Mouse (Mus musculus) C2C12 (cell line): ENCODE measurements around the gene Chac1. TPM values are rescaled to one million over a fixed set of nuclear protein-coding genes. Genes with fewer than 3 reads are reported as not detected.

Experiments used
- H3K27me3 ChIP-seq: one replicate; pipeline ENCODE4 v1.6.1; 2011; ENCODE audit not compliant: control insufficient read depth, insufficient read depth, insufficient read length
- H3K36me3 ChIP-seq: one replicate; pipeline ENCODE4 v1.6.1; 2011; ENCODE audit not compliant: control insufficient read depth, insufficient read depth
- H3K4me3 ChIP-seq: one replicate; pipeline ENCODE4 v1.5.1; 2011; ENCODE audit warnings: mild to moderate bottlenecking, control low read depth; ENCODE audit not compliant: poor library complexity, insufficient read depth, severe bottlenecking
- H3K79me2 ChIP-seq: one replicate; pipeline ENCODE4 v1.6.1; 2011; ENCODE audit not compliant: control insufficient read depth, insufficient read depth
- H3K79me3 ChIP-seq: one replicate; pipeline ENCODE4 v1.6.1; 2011; ENCODE audit warnings: low read depth, control low read depth
- H3ac ChIP-seq: one replicate; pipeline ENCODE3; 2011; ENCODE audit warnings: low read depth; ENCODE audit not compliant: control insufficient read depth, insufficient read length
- CEBPB ChIP-seq: IDR thresholded peaks from one replicate; pipeline ENCODE4 v1.6.1; 2011; ENCODE audit warnings: low read depth, mild to moderate bottlenecking, control low read depth, moderate library complexity
- CTCF ChIP-seq: IDR thresholded peaks from one replicate; pipeline ENCODE4 v1.5.1; 2011; ENCODE audit not compliant: control insufficient read depth, insufficient read depth, insufficient read length
- FOSL1 ChIP-seq: IDR thresholded peaks from one replicate; pipeline ENCODE4 v1.8.0; 2011; ENCODE audit warnings: mild to moderate bottlenecking, low read length; ENCODE audit not compliant: poor library complexity, insufficient read depth, severe bottlenecking
- MAX ChIP-seq: IDR thresholded peaks from one replicate; pipeline ENCODE4 v1.6.1; 2011; ENCODE audit warnings: mild to moderate bottlenecking, control low read depth
- MYOD1 ChIP-seq: IDR thresholded peaks from one replicate; pipeline ENCODE4 v1.6.1; 2011; ENCODE audit warnings: low read depth; ENCODE audit not compliant: control insufficient read depth, insufficient read length
- MYOG ChIP-seq: IDR thresholded peaks from one replicate; pipeline ENCODE4 v1.6.1; 2011; ENCODE audit not compliant: control insufficient read depth, insufficient read length; ENCODE audit errors: extremely low read depth
- USF1 ChIP-seq: IDR thresholded peaks from one replicate; pipeline ENCODE4 v1.6.1; 2011; ENCODE audit warnings: low read depth, mild to moderate bottlenecking, control low read depth, moderate library complexity
- long read RNA-seq, 2 experiments: library from polyadenylated mRNA; unstranded; transcript quantifications; one replicate each; pipeline ENCODE4 v2.0.0; 2019 to 2020
- polyA plus RNA-seq: library from polyadenylated mRNA; unstranded; fragments of >200 nt; fragmentation: generic; extraction: Trizol; gene quantifications from one replicate; pipeline ENCODE4 v1.2.1, GENCODE M21; 2012; ENCODE audit warnings: missing spikeins

Gene Chac1
- polyA plus RNA-seq: 60.7 TPM
- long read RNA-seq, experiment 1, transcript Chac1-201 (3 exons, 1,637 nt): major isoform, 43 of 45 reads
- long read RNA-seq, experiment 1, partial matches to known transcripts: 1 of 45 reads
- long read RNA-seq, experiment 1, other reads (novel, unspliced or antisense): 1 of 45 reads
- long read RNA-seq, experiment 2, transcript Chac1-201 (3 exons, 1,637 nt): major isoform, 16 of 17 reads
- long read RNA-seq, experiment 2, partial matches to known transcripts: 0 of 17 reads
- long read RNA-seq, experiment 2, other reads (novel, unspliced or antisense): 1 of 17 reads

DNA sequence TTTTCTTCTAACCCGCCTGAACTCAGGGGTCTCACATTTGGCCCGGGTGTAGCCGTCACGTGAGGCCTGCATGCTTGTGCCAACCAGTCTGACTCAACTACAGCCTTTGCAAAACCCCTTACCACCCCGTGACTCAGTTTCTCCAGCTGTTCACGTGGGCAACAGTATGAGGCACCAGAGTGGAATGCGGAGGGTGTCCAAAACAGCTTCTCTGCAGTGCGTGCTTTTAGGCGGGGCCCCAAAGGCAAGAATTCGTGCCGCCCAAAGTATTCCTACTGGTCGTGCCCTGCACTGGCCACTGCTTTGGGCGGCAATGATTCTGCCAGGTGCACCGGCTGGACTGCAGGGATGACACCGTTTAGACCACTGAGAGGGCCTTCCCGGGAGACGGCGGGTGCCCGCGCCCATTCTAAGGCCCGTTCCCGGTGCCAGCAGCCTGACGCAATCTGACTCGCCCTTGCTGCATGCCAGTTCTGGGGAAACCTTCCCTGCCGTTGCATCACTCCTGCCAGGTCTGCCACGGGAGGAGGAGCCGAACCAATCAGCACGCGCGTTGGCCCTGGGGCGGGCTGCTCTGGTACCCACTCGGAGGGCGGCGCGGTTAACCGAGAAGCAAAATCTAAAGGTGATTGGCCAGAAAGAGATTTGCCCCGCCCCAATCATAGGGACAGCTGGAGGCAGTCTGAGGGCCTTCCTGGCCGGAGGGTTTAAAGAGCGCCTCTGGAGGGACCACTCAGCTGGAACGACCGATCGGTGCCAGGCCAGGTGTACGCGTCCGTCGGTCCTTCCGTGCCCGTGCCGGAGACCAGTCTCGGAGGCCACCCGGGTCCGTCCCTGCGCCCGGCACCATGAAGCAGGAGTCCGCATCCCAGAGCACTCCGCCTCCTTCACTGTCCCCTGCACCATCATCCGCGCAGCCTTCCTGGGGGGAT lies at the start of gene Chac1:
Gene Chac1, plus strand, starts transcription at position 675 of the 932 bp plus-strand sequence.
- no peaks in the 10 kb centered on the region for H3K27me3 ChIP-seq
- H3K79me2 ChIP-seq: peaks cover 13% of the 10 kb centered on the region
- peak within 1 kb of the TSS; percentile 97 for H3ac ChIP-seq
- H3K4me3 ChIP-seq: peak within 1 kb of the TSS; percentile 76
- no peaks in the 10 kb centered on the region for H3K79me3 ChIP-seq
- H3K36me3 ChIP-seq: peaks cover 14% of the 10 kb centered on the region
- TF ChIP-seq FOSL1 (no peak), MYOD1 (peak; percentile 53), USF1 (peak; percentile 94), MAX (peak; percentile 55), CEBPB (peak; percentile 96), MYOG (no peak), CTCF (no peak)

DNA sequence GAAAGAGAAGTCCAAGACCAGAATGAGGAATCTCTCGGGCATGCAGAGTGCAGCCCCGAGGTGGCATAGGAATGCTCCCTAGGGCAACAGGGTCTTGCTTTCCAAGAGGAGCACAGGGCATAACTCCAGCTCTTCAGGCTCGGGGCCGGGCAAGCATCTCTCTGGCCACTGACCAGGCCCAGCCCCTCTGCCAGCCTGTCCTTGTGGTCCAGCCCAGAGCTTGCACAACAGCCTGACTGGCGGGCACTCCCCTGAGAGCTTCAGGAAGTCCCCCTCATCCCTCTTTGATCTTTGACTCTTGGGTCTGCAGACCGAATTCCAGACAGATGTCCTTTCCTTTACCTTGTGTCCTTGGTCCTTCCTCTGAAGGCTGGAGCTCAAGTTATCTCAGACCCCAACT lies 48.2 kb upstream of the Chac1 start:
- no peaks in the 10 kb centered on the region for H3K79me2 ChIP-seq
- H3K79me3 ChIP-seq: no peaks in the 10 kb centered on the region
- H3K4me3 ChIP-seq: no peak overlapping the region
- TF ChIP-seq CTCF (no peak), USF1 (no peak), FOSL1 (no peak)
- no peak overlapping the region for H3ac ChIP-seq
- H3K36me3 ChIP-seq: peaks cover 6% of the 10 kb centered on the region
- H3K27me3 ChIP-seq: no peaks in the 10 kb centered on the region

DNA sequence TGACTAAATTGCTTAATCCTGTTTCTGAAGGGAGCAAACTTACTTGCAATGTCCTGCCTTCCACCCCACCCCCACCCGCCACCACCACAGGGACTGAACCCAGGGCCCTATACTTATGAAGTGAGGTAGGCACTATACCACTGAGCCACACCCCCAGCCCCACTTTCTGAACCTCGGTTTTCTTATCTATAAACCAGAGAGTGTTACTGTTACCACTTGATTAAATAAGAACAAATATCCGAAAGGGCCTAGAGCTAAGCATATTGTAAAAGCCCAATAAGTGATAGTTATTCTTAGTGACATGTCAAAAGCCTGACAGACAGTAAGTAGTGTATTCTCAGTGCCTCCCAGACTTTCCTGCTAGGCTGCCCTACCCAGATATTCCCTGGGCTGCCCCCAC lies 46.6 kb upstream of the Chac1 start:
- Histone ChIP-seq H3K27me3 (no peaks in the 10 kb centered on the region), H3ac (no peak overlapping the region)
- no peak for TF ChIP-seq FOSL1

DNA sequence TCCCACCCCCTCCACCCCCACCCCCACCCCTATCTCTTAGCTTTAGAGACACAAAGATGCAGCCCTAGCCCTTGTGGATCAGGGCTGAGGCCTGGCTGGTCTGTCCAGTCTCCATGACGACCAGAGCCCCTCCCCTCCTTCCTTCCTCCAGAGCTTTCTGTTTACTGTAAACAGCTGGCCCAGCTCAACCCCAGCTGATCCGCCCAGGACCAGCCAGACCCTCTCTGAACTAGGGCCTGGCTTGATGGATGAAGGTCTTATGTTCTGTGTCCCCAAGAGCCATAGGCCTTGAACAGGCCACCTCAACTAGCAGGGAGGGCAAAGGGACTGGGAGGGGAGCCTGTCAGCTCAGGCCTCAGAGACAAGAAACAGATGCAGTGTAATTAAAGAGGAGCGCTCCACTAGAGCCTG lies 46.2 kb upstream of the Chac1 start:
- H3K79me2 ChIP-seq: no peaks in the 10 kb centered on the region
- H3K79me3 ChIP-seq: no peaks in the 10 kb centered on the region
- H3ac ChIP-seq: no peak overlapping the region
- no peak overlapping the region for H3K4me3 ChIP-seq
- no peaks in the 10 kb centered on the region for H3K27me3 ChIP-seq
- no peaks in the 10 kb centered on the region for H3K36me3 ChIP-seq
- TF ChIP-seq USF1 (no peak), CEBPB (no peak), MYOG (no peak), FOSL1 (no peak), CTCF (no peak), MAX (no peak), MYOD1 (no peak)

More for the DNA sequence above, 46.6 kb upstream of the Chac1 start:
- H3K79me2 ChIP-seq: no peaks in the 10 kb centered on the region
- no peaks in the 10 kb centered on the region for H3K36me3 ChIP-seq
- no peaks in the 10 kb centered on the region for H3K79me3 ChIP-seq
- no peak overlapping the region for H3K4me3 ChIP-seq

DNA sequence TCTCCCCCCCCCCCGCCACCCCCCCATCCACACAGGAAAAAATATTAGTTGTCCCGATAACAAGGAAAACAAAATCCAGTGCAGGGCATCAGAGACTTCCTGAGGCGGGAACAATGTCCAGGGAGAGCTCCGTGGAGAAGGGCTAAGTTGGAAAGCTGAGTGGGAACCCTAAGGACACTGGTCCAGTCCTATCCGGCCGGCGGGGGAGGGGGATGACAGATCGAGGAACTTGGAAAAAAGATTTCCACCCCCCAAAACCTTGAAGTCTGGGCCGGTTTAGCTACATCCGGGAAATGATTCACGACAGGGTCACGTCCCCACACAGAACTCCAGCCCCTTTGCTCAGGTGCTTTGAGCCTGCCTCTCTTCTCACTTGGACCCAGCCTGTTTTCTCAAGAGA lies 39.5 kb upstream of the Chac1 start:
- H3K36me3 ChIP-seq: no peaks in the 10 kb centered on the region
- H3K79me2 ChIP-seq: no peaks in the 10 kb centered on the region
- no peaks in the 10 kb centered on the region for H3K27me3 ChIP-seq
- H3ac ChIP-seq: no peak overlapping the region
- no peak overlapping the region for H3K4me3 ChIP-seq
- TF ChIP-seq USF1: no peak
- H3K79me3 ChIP-seq: no peaks in the 10 kb centered on the region

DNA sequence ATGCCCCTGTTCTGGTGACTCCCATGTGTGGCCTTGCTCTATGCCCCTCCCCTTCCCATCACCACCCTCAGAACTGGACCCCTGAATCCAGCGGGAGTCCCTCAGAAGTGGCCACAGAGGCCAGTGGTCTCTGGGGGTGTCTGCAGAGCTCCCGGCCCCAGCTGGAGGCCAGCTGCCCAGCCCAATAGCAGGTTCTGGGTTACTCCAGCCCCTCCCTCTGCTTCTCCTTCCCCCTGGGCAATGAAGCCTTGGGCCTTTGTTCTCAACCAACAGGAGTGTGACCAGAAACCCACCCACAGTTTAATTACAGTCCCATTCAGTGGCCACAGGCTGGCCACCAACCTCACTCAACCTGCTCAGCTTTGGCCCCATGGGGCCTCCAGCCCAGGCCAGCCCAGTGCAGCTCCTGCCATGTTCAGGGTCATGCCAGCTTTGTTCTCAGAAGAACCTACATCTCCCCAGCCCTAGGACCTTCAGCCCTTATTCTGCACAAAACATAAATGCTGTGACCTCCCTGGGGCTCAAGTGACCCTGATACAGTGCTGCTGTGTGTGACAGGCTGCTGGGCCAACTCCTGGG lies 38.6 kb upstream of the Chac1 start:
- no peaks in the 10 kb centered on the region for H3K27me3 ChIP-seq
- no peak overlapping the region for H3K4me3 ChIP-seq
- no peak for TF ChIP-seq CTCF
- no peak for TF ChIP-seq MYOG
- no peak for TF ChIP-seq MYOD1
- TF ChIP-seq USF1: no peak
- TF ChIP-seq CEBPB: no peak
- TF ChIP-seq MAX: no peak
- no peak for TF ChIP-seq FOSL1
- H3K79me2 ChIP-seq: no peaks in the 10 kb centered on the region
- no peaks in the 10 kb centered on the region for H3K36me3 ChIP-seq
- no peaks in the 10 kb centered on the region for H3K79me3 ChIP-seq
- H3ac ChIP-seq: no peak overlapping the region
